14 mouse cellular contexts compared by ENCODE assay signal in the genomic region with DNA sequence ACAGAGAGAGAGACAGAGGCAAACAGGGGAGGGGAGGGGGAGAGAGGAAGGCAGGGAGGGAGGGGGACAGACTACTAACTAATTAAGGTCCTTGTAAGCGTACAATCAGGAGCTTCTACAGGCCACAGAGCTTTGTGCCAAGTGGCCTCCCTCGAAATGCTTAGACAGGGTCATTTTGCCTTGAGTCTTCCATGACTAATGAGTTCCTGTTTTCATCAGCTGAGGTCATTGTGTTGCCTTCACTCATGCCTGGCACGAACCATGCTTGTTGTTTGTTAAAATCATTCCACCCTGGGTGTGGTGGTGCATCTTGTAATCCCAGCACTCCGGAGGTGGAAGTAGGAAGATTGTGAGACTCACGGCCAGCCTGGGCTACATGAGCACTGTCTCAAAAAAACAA. TPM values are rescaled to one million over a fixed set of nuclear protein-coding genes. Genes with fewer than 3 reads are reported as not detected.
DNase-seq lines count a peak whose midpoint lies in the region; ATAC-seq and TF ChIP-seq lines count a peak whose summit lies in the region.
"Had no signal": no experiment of that assay in that cellular context is flagged by ENCODE, and none has a peak within 500 bp of the region (broad histone marks: within the 10 kb centered on the region; RNA-seq: fewer than 3 reads in every experiment).

No protein-coding gene starts in this region.

- TF ChIP-seq CTCF in liver, adult 2 months (IDR thresholded peaks at IDR 0.05; ENCODE audit: low read depth, low read length) = no peak

- no peak overlapping the region for H3K4me3 ChIP-seq in liver, adult 2 months (ENCODE audit: insufficient read depth, low read depth, low read length)
- H3K4me3 ChIP-seq in liver, embryonic 12.5 days = no peak overlapping the region
- H3K4me3 ChIP-seq: limb, embryonic 10.5 days; neural tube, embryonic 12.5 days had no signal

- no peak for ATAC-seq in liver, embryonic 12.5 days
- ATAC-seq: hindbrain, embryonic 16.5 days had no signal

- H3K79me2 ChIP-seq in liver, adult 2 months (ENCODE audit: control insufficient read depth, insufficient read depth, low read length) = no peaks in the 10 kb centered on the region

- no peak overlapping the region for H3K27ac ChIP-seq in liver, adult 2 months (replicated peaks; ENCODE audit: insufficient read depth, low read depth, low read length)
- no peak overlapping the region for H3K27ac ChIP-seq in liver, embryonic 12.5 days
- H3K27ac ChIP-seq: limb, embryonic 10.5 days; neural tube, embryonic 12.5 days had no signal

- no peak overlapping the region for H3K9ac ChIP-seq in liver, adult 2 months (ENCODE audit: low read depth, low read length)
- H3K9ac ChIP-seq in liver, embryonic 12.5 days = no peak overlapping the region
- H3K9ac ChIP-seq: neural tube, embryonic 12.5 days had no signal

- no peaks in the 10 kb centered on the region for H3K36me3 ChIP-seq in liver, adult 2 months (ENCODE audit: control insufficient read depth, insufficient read depth, low read length)
- H3K36me3 ChIP-seq in liver, embryonic 12.5 days = no peaks in the 10 kb centered on the region
- H3K36me3 ChIP-seq: limb, embryonic 10.5 days; neural tube, embryonic 12.5 days had no signal

- TF ChIP-seq POLR2A in liver, adult 2 months (IDR thresholded peaks at IDR 0.05; ENCODE audit: extremely low read depth, insufficient read depth, low read length) = no peak

- peaks cover 5% of the 10 kb centered on the region; the same call in 1 of the 2 replicates for H3K27me3 ChIP-seq in liver, adult 2 months (ENCODE audit: control insufficient read depth, insufficient read depth, low read length)
- peaks cover 44% of the 10 kb centered on the region for H3K27me3 ChIP-seq in liver, embryonic 12.5 days (replicated peaks)
- H3K27me3 ChIP-seq: neural tube, embryonic 12.5 days had no signal

- H3K9me3 ChIP-seq in liver, embryonic 12.5 days (replicated peaks) = no peaks in the 10 kb centered on the region
- H3K9me3 ChIP-seq: limb, embryonic 10.5 days; neural tube, embryonic 12.5 days had no signal

- no peaks in the 10 kb centered on the region for H3K4me1 ChIP-seq in liver, adult 2 months (ENCODE audit: control insufficient read depth, insufficient read depth, low read length)
- peaks cover 5% of the 10 kb centered on the region for H3K4me1 ChIP-seq in liver, embryonic 12.5 days

- DNase-seq in embryo, embryonic 10 days (ENCODE audit: low spot score) = peak; percentile 16
- DNase-seq in embryo, embryonic 9.5 days (ENCODE audit: extremely low spot score) = no peak
- DNase-seq in liver, adult 2 months (ENCODE audit: extremely low read depth, low read depth, low spot score) = peak; percentile 18
- peak; percentile 55 for DNase-seq in 3T3-L1 (ENCODE audit: low read depth, low spot score)
- peak; percentile 57 to 61 for DNase-seq in adrenal gland, postnatal 36 days
- DNase-seq in left cerebral cortex, adult 18-20 months (ENCODE audit: low spot score in 2 of 2) = no peak
- DNase-seq in urinary bladder, postnatal 14 days (ENCODE audit: low spot score) = no peak
- DNase-seq: cerebellum, postnatal 10 days had no signal

- no peak overlapping the region for H3K4me2 ChIP-seq in liver, embryonic 12.5 days
- H3K4me2 ChIP-seq: neural tube, embryonic 12.5 days had no signal

- WGBS in liver, adult 2 months = 58% methylated on average over 5 of the region's 5 CpGs
- WGBS in liver, embryonic 12.5 days (ENCODE audit: insufficient replicate concordance) = 44% methylated on average over 5 of the region's 5 CpGs

RNA-seq across cellular contexts. Expression of a gene that starts 3.4 kb away (rescaled TPM):
- total RNA-seq in liver, adult 2 months (2014; rRNA removed) = not detected in 2 replicates
- not detected in 2 replicates for polyA plus RNA-seq in liver, adult 2 months (2012; rRNA removed)
- polyA plus RNA-seq in liver, embryonic 12.5 days (2016; fragmentation: Nextera tagmentation; extraction: Ambion mirVana) = not detected in 2 replicates
- not detected for total RNA-seq in adrenal gland, postnatal 36 days (2021)
- total RNA-seq in left cerebral cortex, adult 18-20 months (2021) = 1 to 10 TPM; 1.6 to 2.0 TPM
- total RNA-seq: MEL had no signal
- polyA plus RNA-seq: limb, embryonic 10.5 days; small intestine, adult 2 months had no signal

Comparison
In these comparisons a context has a peak if more than half of its experiments do, and no peak if none do; other contexts are left out.
1. DNase-seq: peak in embryo, embryonic 10 days (single experiment), liver, adult 2 months (single experiment), 3T3-L1 (single experiment) and adrenal gland, postnatal 36 days (2 of 2); none in embryo, embryonic 9.5 days (single experiment), left cerebral cortex, adult 18-20 months (0 of 2) and urinary bladder, postnatal 14 days (single experiment).